Mouse (Mus musculus) forebrain, postnatal 0 days (tissue): ENCODE results near the gene Btbd11. TPM values are rescaled to one million over a fixed set of nuclear protein-coding genes. Genes with fewer than 3 reads are reported as not detected.

Source experiments
- ATAC-seq: fragments of 200-750 bp; cut with Nextera tagmentation; 2 replicates; pipeline ENCODE4 v1.8.0; 2017; ENCODE audit warnings: mild to moderate bottlenecking, moderate library complexity
- DNase-seq: peaks from one replicate; pipeline ENCODE4 v3.0.0-alpha.2; 2015
- H3K27ac ChIP-seq: fragments of 300-500 bp; sonication (generic); 2 replicates; pipeline ENCODE4 v1.5.1; 2014; ENCODE audit warnings: low read depth, mild to moderate bottlenecking, antibody characterized with exemption, low read length, moderate library complexity, mixed read lengths
- H3K27me3 ChIP-seq: fragments of 300-500 bp; sonication (generic); 2 replicates; pipeline ENCODE4 v1.6.1; 2014; ENCODE audit warnings: mild to moderate bottlenecking, low read length, mixed read lengths; ENCODE audit not compliant: insufficient read depth
- H3K36me3 ChIP-seq: fragments of 300-500 bp; sonication (generic); 2 replicates; pipeline ENCODE4 v1.6.1; 2014; ENCODE audit warnings: mild to moderate bottlenecking, moderate library complexity; ENCODE audit not compliant: insufficient read depth
- H3K4me1 ChIP-seq: fragments of 300-500 bp; sonication (generic); 2 replicates; pipeline ENCODE4 v1.6.1; 2014; ENCODE audit warnings: antibody characterized with exemption; ENCODE audit not compliant: insufficient read depth
- H3K4me2 ChIP-seq: fragments of 300-500 bp; sonication (generic); 2 replicates; pipeline ENCODE4 v1.6.1; 2014; ENCODE audit warnings: low read depth, mild to moderate bottlenecking, moderate library complexity
- H3K4me3 ChIP-seq: fragments of 300-500 bp; sonication (generic); 2 replicates; pipeline ENCODE4 v1.5.1; 2014; ENCODE audit warnings: low read depth, low read length, mixed read lengths
- H3K9ac ChIP-seq: fragments of 300-500 bp; sonication (generic); 2 replicates; pipeline ENCODE4 v1.6.1; 2014; ENCODE audit warnings: mild to moderate bottlenecking
- H3K9me3 ChIP-seq: fragments of 300-500 bp; sonication (generic); 2 replicates; pipeline ENCODE4 v1.6.1; 2016; ENCODE audit warnings: low read length
- CTCF ChIP-seq: sonication (generic); IDR thresholded peaks from 2 replicates; pipeline ENCODE4 v1.5.1; 2016; ENCODE audit warnings: antibody characterized with exemption, control low read depth, low read depth
- WGBS: fragments of 180-500 bp; shearing (Covaris S2); extraction: QIAGEN DNeasy Blood & Tissue Kit; methylation state at CpG from one replicate; pipeline ENCODE4 v1.1.7; 2014; 5-methylcytosine and 5-hydroxymethylcytosine counted together
- polyA plus RNA-seq: library from polyadenylated mRNA; unstranded; fragments of >200 nt; fragmentation: Nextera tagmentation; extraction: Ambion mirVana; gene quantifications from 2 replicates; pipeline ENCODE4 v1.2.1, GENCODE M21; 2015
- total RNA-seq: library from RNA; depleted of rRNA; stranded (reverse); fragments of >200 nt; gene quantifications from 2 replicates; pipeline ENCODE4 v1.2.3, GENCODE M21; 2014

The Btbd11 gene
- total and polyA plus RNA-seq, 2 experiments from 2014 or later = 9.9 to 22.5 TPM

DNA sequence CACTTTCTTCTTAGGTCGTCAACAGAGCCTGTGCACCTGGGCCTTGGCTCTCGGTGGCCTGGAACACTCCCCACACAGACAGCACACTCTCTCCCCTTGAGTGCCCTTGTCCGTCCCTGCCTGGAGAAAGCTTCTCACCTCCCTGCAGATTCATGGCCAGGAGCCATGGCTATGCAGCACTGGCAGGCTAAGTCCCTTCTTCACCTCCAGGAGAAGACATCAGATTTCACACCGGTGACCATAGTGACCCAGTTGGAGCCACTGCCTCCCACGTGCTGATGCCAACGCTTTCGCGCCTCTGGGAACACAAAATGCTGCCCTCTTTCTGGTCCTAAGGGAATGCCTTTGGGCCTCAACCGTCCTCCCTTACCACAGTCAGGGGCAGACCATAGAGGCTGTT is 217.9 kb downstream of the Btbd11 start:
- DNase-seq (no peak), ATAC-seq (no peak)
- no peak for TF ChIP-seq CTCF
- H3K36me3 ChIP-seq = no peaks in the 10 kb centered on the region
- H3K9me3 ChIP-seq = no peaks in the 10 kb centered on the region
- no peaks in the 10 kb centered on the region for H3K27me3 ChIP-seq
- peaks cover 3% of the 10 kb centered on the region; the same call in 1 of the 2 replicates for H3K4me1 ChIP-seq
- no peak overlapping the region for H3K4me3 ChIP-seq
- H3K4me2 ChIP-seq = no peak overlapping the region
- H3K27ac ChIP-seq = no peak overlapping the region
- H3K9ac ChIP-seq = no peak overlapping the region
- WGBS = 80% methylated on average over 9 of the region's 9 CpGs

- Histone ChIP-seq H3K4me2 (no peak overlapping the region), H3K27ac (no peak overlapping the region), H3K4me1 (peaks cover 3% of the 10 kb centered on the region; the same call in 1 of the 2 replicates), H3K9ac (no peak overlapping the region), H3K9me3 (no peaks in the 10 kb centered on the region), H3K27me3 (no peaks in the 10 kb centered on the region; the same call in 1 of the 2 replicates), H3K4me3 (no peak overlapping the region), H3K36me3 (no peaks in the 10 kb centered on the region)
- DNase-seq = peak; percentile 85
- no peak for TF ChIP-seq CTCF
- peak; percentile 84 for ATAC-seq
- WGBS = 50% methylated on average over 14 of the region's 14 CpGs
These were observed 222.1 kb downstream of the Btbd11 start for GRCm38 (mm10) chr10:85608550-85609278.

GRCm38 (mm10) chr10:85617080-85617479 is 230.5 kb downstream of the Btbd11 start:
- Histone ChIP-seq H3K4me2 (no peak overlapping the region), H3K4me3 (no peak overlapping the region), H3K9ac (no peak overlapping the region), H3K4me1 (no peaks in the 10 kb centered on the region), H3K27ac (no peak overlapping the region), H3K36me3 (no peaks in the 10 kb centered on the region), H3K27me3 (no peaks in the 10 kb centered on the region; the same call in 1 of the 2 replicates), H3K9me3 (no peaks in the 10 kb centered on the region)
- ATAC-seq = no peak
- no peak for TF ChIP-seq CTCF
- DNase-seq = no peak
- WGBS = 50% methylated on average over 8 of the region's 8 CpGs

GRCm38 (mm10) chr10:85617501-85618417 is 231.1 kb downstream of the Btbd11 start:
- H3K36me3 ChIP-seq = no peaks in the 10 kb centered on the region
- no peak for DNase-seq
- 70% methylated on average over 12 of the region's 12 CpGs for WGBS
- no peak for ATAC-seq
- H3K4me1 ChIP-seq = no peaks in the 10 kb centered on the region
- H3K27ac ChIP-seq = no peak overlapping the region
- no peak overlapping the region for H3K4me3 ChIP-seq
- TF ChIP-seq CTCF = no peak
- no peak overlapping the region for H3K4me2 ChIP-seq
- no peaks in the 10 kb centered on the region; the same call in 1 of the 2 replicates for H3K27me3 ChIP-seq
- no peaks in the 10 kb centered on the region for H3K9me3 ChIP-seq
- H3K9ac ChIP-seq = no peak overlapping the region

GRCm38 (mm10) chr10:85621067-85621466 is 234.5 kb downstream of the Btbd11 start:
- no peak overlapping the region for H3K9ac ChIP-seq
- no peaks in the 10 kb centered on the region for H3K27me3 ChIP-seq
- H3K36me3 ChIP-seq = no peaks in the 10 kb centered on the region
- 84% methylated on average over 6 of the region's 6 CpGs for WGBS
- no peak for TF ChIP-seq CTCF
- H3K4me2 ChIP-seq = no peak overlapping the region
- H3K27ac ChIP-seq = no peak overlapping the region
- H3K4me3 ChIP-seq = no peak overlapping the region
- H3K9me3 ChIP-seq = no peaks in the 10 kb centered on the region
- H3K4me1 ChIP-seq = no peaks in the 10 kb centered on the region; the same call in 1 of the 2 replicates
- ATAC-seq (no peak), DNase-seq (no peak)

DNA sequence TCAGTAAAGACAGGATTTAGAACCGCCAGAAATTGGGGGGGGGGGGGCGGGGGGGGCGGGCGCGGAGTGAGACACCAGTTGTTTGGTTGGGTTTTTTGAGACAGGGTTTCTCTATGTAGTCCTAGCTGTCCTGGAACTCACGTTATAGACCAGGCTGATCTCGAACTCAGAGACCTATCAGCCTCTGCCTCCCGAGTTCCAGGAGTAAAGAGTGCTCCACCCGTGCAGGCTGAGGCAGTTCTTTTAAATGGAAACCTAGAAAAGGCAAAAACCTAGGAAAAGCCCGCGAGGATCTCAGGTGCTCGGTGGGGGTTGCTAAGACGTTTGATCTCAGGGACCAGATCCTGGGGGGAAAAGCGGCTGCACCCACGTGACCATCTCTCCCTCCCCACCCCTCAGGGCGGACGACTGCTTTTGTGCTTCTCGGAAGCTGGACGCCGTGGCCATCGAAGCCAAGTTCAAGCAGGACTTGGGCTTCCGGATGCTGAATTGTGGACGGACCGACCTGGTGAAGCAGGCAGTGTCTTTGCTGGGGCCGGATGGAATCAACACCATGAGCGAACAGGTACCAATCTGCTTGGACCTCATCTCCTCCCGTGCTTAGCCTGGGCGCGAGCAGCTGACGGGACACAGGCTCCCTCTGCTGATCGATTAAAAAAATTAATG is 238.0 kb downstream of the Btbd11 start:
- peak; percentile 79 for TF ChIP-seq CTCF
- Histone ChIP-seq H3K4me2 (peak overlapping the region; percentile 68), H3K9me3 (no peaks in the 10 kb centered on the region), H3K9ac (peak overlapping the region; percentile 56), H3K27me3 (no peaks in the 10 kb centered on the region), H3K4me3 (peak overlapping the region; percentile 42), H3K36me3 (no peaks in the 10 kb centered on the region), H3K4me1 (no peaks in the 10 kb centered on the region; the same call in 1 of the 2 replicates), H3K27ac (peak overlapping the region; percentile 71)
- 2% methylated on average over 31 of the region's 31 CpGs for WGBS
- ATAC-seq (peak; percentile 85), DNase-seq (peak; percentile 80)
